Mouse (Mus musculus) cerebellum, adult 8-10 months (tissue): ENCODE results near the gene Dlg4.

ENCODE experiments used
- DNase-seq: peaks from one replicate; pipeline ENCODE4 v3.0.0; 2022

Gene Dlg4

DNA sequence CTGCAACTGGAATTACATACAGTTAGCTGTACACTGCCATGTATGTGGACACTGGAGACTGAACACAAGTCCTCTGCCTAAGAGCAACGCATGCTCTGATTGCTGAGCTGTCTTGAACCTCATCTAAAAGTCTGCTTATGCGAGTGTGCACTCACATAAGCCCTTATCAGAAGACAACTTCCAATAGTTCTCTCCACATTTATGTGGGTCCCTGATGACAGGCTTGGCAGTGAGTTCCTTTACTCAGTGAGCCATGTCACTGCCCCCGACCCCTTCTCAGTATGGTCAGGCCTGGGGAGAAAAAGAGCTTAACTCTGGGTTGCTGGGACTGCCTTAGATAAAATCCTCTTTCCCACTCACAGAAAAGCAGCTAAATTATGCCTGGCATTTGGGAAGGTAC is at the start of gene Dlg4:
Gene Dlg4 (plus strand): TSS at position 274 of the 400 bp plus-strand sequence.
- no peak for DNase-seq

- DNase-seq: no peak
Measured at GRCm38 (mm10) chr11:69968793-69969192, 47.9 kb upstream of the Dlg4 start.

DNA sequence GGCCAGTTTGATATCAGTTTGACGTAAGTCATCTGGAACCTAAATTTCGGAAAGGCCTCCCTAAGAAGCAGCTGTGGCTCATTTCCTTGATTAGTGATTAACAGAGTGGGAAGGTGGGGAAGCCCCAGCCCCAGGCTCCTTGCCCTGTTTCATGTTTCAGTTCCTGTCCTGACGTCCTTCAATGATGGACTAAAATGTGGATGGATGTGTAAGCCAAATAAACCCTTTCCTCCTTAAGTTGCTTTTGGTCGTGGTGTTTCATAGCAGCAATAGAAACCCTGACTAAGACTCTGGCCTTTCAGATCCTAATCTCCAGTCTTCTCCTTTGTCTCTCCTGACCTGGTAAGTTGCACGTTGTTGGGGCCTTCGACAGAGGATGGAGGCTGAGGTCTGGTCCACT is 46.5 kb upstream of the Dlg4 start:
- DNase-seq: no peak

DNA sequence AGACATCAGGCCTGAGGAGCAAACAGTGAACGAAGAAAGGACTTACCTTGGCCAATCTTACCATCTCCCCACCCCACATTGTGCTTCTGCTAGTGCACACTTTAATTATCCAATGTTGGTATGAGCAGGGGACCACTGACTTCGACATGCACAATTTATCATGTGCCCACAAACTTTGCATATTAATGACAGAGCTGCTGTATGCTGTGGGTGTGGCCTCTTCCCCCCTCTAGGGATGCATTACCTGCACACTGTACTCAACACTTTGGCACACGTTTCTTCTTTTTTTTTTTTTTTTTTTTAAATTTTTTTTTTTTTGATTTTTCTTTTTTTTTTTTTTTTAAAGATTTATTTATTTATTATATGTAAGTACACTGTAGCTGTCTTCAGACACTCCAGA is 46.0 kb upstream of the Dlg4 start:
- DNase-seq: no peak

DNA sequence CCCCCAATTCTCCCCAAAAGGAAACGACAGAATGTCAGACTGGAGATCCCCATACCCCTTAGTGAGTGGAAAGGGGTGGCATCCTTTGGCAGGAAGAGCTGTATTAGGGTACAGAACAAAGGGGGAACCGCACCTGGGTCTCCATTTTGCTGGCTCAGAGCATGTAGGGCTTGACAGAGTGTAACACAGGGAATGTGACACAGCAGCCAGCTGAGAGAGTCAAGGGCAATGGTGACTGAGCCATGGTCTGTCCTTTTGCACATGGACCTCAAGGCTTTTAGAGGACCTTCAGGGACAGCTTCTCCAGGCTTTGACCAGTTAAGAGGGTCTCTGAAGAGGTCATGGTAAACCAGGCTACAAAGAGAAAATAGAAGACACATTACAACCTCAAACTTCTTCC is 41.8 kb upstream of the Dlg4 start:
- DNase-seq: no peak

GRCm38 (mm10) chr11:69976271-69976670 is 40.5 kb upstream of the Dlg4 start:
- DNase-seq: no peak

- no peak for DNase-seq
Measured at GRCm38 (mm10) chr11:69979827-69980195, 36.9 kb upstream of the Dlg4 start.

DNA sequence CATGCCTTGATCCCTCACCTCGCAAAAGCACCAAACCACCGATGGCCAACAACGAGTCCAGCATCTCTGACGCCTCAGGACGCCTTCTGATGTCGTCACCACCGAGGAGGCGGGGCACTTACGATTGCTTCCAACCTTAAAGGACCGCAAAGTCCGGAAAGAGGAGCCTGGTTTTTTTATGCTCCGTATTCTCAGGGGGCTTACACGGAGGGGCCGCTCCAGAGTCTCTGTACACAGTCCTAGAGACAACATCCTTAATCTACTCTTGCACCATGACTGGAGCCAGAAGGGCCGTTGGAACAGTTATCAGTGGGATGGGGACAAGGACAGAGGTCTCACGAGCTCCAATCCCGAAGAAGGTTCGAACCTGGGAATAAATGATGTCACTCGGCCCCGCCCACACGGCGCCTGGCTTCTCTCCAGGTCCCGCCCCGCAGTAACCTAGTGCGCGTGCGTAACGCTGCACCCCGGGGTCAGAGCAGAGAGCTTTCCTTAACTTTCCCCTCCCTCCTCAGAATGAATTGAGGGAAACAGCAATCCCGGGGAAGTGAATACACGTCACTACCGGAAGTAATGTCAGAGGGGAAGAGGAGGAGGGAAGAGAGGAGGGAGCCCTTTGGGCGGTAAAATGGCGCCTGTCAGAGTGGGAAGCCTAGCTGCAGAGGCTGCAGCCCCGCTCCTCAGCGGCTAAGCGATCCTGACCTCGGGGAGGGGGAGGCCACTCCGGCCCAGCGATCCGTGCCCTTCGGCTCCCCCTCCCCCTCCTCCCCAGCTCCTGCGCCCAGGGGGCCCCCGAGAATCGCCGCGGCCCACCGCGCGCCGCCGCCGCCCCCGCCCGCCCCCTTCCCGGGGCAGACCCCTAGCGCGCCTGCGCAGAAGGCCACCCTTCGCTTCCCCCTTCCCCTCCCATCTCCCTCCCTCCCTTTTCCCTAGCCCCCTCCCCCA is 36.3 kb upstream of the Dlg4 start:
- DNase-seq: peak; percentile 100

DNA sequence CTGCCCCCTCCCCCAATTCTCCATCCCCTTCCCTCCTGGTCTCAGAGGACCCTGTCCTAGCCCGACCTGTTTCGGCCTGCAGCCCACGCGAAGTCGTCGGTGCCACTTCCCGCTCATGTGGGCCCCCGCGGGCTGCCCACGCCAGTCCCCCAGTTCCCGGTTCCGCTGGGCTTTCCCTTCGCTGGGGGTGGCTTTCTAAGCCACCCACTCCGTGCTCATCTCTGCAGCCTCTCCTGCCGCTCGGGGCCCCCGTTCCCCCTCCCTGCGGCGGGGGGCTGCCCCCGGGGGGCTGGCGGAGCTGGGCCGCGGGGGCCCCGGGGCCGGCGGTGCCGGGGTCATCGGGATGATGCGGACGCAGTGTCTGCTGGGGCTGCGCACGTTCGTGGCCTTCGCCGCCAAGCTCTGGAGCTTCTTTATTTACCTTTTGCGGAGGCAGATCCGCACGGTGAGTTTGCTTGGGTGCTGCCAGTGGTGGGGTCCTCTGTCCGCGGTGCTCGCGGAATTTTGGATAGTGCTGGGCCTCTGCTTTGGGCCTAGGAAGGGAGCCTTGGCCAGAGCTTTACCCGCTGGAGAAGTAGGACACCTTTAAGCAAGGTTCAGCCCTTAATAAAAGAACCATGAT is 35.5 kb upstream of the Dlg4 start, which contains the start of gene Ctdnep1:
Gene Ctdnep1 (plus strand): TSS at position 16 of the 622 bp plus-strand sequence.
- peak; percentile 46 for DNase-seq

DNA sequence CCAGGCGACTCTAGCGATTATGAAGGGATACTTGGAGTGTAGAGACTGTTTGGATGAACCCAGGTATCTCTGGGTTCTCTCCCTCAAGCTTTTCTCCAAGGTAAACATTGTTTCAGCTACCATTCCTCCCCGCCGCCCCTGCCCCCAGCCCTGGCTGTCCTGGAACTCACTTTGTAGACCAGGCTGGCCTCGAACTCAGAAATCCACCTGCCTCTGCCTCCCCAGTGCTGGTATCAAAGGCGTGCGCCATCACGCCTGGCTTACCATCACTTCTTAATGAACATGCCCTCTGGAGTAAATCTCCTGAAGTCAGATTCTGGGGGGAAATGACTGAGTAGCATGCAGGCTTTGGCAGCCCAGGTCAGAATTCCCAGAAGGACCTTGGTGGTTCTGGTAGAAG is 34.5 kb upstream of the Dlg4 start, which contains the start of gene Elp5:
Gene Elp5 (minus strand): TSS at position 293 of the 400 bp plus-strand sequence.
- no peak for DNase-seq

DNA sequence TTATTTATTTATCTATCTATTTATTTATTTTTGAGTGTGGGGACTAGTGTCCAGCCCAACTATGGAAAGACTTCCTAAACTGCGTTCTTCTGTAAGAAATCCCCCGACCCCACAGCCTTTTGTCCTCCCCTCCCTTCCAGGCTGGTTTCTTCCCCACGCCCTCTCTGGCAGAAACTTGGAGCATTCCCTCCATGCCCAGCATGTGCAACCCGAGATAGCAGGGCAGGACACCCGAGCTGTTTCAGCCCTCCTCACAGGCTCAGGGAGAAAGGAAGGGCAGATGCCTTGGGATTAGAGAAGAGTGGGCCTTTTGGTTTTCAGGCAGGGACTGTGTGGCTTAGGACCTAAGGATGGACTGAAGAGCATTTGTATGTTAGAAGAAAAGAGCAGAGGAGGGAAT is 33.9 kb upstream of the Dlg4 start:
- no peak for DNase-seq

- no peak for DNase-seq
Measured at GRCm38 (mm10) chr11:69983377-69983776, 33.4 kb upstream of the Dlg4 start.

- no peak for DNase-seq
Measured at GRCm38 (mm10) chr11:69984431-69984830, 32.3 kb upstream of the Dlg4 start.

DNA sequence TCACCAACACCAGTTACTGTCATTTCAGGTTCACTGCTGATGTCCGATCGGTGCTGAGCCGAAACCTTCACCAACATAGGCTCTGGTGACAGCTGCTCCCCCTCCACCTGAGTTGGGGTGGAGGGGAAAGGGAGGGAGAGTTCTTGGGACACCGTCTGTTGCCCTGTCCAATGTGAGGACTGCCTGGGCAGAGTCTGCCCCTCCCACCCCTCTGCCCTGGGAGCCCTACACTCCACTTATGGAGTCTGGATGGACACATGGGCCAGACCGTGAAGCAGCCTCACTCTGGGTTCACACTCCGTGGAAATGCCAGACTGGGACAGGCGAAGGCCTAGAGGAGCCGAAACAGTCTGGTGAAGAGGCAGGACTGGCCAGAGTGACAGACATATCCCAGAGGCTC is 26.8 kb upstream of the Dlg4 start:
- DNase-seq: peak; percentile 36

DNA sequence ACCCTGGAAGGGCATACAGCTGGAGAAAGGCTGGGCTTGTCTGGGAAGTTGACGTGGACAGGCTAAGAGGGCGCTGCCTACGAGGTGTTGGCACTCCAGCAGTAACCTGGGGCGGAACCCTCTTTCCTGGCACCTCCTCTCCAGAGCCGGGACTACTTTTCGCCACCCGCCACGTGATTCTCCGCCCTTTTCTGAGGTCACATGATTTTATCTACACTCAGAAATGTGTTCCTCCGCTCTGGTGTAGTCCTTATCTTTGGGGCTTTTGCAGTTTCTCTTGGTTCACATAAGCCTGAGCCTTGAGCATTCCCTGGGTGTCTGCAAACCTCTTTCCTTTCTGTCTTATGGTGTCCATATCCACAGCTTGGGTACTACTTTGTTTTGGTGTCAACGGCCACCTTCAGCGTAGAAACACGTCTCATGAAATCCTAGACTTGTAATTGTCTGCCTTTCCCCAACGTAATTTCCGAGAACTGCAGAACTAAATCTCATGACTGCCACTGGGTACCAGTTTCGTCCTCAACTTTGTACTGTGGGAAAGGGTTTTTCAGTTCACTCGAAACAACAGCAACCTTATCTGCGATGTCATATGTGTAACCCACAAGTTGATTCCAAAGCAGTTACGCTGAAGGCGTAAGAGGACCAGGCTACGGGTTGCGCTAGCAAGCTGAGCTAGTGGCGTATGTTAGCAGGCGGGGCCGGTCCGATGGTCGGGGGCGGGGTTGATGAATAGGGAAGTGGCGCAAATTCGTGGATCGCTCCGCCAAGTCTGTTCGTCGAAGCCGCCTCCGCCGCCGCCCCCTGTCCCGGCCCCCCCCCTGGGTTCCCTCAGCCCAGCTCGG is 25.7 kb upstream of the Dlg4 start, which contains the start of gene Gabarap:
Gene Gabarap (plus strand): TSS at position 294 of the 842 bp plus-strand sequence.
- peak; percentile 94 for DNase-seq

- DNase-seq: no peak
Measured at GRCm38 (mm10) chr11:69991711-69992110, 25.0 kb upstream of the Dlg4 start.

DNA sequence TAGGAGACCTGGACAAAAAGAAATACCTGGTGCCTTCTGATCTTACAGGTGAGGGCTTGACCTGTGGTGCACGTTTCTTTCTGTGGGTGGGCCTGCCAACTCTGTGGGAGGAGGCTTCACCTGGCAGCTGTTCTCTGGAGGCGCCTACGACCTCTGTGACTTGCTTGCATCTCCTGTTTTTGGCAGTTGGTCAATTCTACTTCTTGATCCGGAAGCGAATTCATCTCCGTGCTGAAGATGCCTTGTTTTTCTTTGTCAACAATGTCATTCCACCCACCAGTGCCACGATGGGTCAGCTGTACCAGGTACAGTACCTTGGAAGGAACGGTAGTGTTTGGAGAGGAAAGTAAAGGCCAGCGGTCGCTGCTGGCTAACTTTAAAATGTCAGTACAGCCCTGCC is 24.3 kb upstream of the Dlg4 start:
- DNase-seq: peak; percentile 42

- DNase-seq: peak; percentile 20
Measured at GRCm38 (mm10) chr11:69992932-69993331, 23.8 kb upstream of the Dlg4 start.

GRCm38 (mm10) chr11:69994401-69995090 is 22.2 kb upstream of the Dlg4 start:
- no peak for DNase-seq

- DNase-seq: peak; percentile 95
Measured at GRCm38 (mm10) chr11:69995391-69995960, 21.3 kb upstream of the Dlg4 start, which contains the start of gene Phf23. Phf23 (plus strand) TSS chr11:69995777.

DNA sequence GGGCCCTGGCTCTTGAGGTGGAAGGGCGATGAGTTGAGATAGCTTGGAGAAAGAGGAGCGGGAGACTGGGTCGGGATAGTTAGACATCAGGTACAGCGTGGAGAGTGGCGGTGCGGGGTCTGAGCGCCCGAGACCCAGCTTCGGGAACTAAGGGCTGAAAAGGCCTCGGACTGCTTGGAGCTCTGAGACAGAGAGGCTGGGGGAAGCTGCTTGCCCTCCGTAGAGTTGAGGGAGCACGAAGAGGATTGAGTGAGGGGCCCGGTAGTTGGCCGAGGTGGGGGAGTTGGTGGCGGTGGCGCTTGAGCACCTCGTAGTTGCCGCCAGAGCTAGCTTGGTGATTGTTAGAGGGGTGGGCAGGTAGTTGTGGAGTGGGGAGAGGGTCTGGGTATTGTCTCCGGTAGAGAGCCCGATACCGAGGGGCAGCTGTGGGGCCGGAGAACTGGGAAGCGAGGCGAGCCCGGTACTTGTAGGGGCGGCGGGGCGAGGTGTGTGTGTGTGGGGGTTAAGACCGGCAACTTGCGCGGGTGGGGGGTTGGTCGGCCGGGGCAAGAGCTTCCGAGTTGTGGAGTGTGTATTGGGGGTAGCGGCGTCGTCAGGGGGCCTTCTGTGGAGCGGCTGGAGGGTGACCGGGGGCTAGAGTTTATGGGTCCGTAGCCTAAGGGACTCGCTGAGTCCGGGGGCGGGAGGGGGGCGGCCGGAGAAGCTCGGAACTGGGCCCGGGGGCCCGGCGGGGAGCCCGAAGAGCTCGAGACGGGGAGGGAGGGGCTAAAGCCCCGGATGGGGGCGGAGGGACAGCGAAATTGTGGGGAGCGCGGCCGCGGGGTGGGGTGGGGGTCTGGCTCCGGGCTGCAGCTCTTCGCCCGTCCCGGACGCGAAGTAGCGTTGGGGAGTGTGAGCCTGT is 20.3 kb upstream of the Dlg4 start:
- DNase-seq: no peak
